Mouse (Mus musculus): Measurements from ENCODE around the gene Nr1h2. TPM values are rescaled to one million over a fixed set of nuclear protein-coding genes. Genes with fewer than 3 reads are reported as not detected.

The Nr1h2 gene
- total RNA-seq, 2 experiments from 2014 or later, result 28.8 to 69.2 TPM

DNA sequence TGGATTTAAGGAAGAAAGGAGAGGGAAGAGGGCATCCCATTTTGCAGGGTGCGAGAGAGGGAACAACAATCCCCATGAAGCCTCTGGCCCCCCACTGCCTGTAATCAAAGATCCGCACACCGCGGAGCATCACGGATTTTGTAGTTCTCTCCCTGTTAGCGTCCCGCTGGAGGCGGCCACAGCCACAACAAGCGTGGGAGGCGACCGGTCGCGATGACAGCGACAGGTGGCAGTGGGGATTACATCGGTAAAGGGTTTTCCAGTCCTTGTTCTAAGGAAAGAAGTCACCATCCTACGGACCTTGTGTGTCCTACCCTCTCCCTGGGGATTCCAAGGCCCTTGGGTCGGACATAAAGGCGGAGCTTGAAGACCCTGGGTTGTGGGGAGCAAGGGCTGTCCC is 33.2 kb upstream of the Nr1h2 start:
- no peak for ATAC-seq (replicated peaks; ENCODE audit: low FRiP score, low TSS enrichment, poor library complexity, severe bottlenecking)

DNA sequence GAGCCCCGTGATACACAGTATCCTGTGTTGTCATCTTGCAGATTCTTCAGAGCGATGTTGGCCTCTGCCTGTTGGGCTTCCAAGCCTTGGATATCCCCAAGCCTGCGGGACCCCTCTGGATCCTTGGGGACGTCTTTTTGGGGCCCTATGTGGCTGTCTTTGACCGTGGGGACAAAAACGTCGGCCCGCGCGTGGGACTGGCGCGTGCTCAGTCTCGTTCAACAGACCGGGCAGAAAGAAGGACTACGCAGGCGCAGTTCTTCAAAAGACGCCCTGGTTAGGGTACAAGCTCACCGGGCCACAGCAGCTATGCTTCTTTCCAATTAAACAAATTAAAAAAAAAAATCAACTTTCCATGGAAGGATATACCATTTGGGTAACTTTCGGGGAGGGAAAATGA is 32.8 kb upstream of the Nr1h2 start:
- ATAC-seq (replicated peaks; ENCODE audit: low FRiP score, low TSS enrichment, poor library complexity, severe bottlenecking), result no peak

DNA sequence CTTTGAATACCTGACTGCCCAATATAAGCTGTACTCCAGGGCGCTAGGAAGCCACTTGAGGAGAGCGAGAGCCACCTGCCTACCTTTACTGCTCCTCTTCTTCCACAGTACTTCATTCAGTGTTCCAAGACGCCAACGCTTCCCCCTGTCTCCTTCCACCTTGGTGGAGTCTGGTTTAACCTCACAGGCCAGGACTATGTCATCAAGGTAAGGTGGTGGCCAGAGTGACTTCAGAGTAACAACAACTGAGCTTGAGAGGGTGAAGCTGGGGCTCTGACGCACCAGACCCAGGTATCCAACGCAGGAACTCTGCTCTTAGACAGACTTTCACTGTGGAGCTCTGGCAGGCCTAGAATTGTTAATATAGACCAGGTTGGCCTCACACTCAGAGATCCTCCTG is 31.9 kb upstream of the Nr1h2 start:
- ATAC-seq (replicated peaks; ENCODE audit: low FRiP score, low TSS enrichment, poor library complexity, severe bottlenecking), result no peak

DNA sequence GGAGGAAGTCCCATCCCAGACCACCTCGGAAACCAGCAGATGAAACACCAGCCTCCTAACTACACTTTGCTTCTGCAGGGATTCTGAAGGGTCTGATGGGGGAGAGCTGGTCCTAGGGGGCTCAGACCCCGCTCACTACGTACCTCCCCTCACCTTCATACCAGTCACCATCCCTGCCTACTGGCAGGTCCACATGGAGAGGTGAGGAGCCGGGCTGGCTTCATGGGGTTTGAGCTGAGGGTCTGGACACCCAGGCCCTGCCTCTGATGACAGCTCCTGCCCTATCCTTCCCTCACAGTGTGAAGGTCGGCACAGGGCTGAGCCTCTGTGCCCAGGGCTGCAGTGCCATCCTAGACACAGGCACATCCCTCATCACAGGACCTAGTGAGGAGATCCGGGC is 31.2 kb upstream of the Nr1h2 start:
- ATAC-seq (replicated peaks; ENCODE audit: low FRiP score, low TSS enrichment, poor library complexity, severe bottlenecking), result no peak

DNA sequence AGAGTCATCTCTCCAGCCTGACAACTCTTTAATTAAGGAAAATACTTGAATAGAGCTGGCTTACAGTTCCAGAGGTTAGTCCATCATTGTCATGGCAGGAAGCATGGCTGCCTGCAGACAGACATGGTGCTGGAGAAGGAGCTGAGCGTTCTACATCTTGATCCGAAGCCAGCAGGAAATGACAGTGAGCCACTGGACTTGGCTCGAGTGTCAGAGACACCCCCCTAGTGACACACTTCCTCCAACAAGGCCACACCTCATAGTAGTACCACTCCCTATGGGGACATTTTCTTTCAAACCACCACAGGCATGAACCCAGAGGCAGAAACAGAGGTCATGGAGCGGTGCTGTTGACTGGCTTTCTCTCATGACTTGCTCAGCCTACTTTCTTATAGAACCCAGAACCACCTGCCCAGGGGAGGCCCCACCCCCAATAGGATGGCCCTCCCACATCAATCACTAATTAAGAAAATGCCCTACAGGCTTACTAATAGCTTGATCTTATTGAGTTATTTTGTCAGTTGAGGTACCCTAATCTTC is 30.6 kb upstream of the Nr1h2 start:
- no peak for ATAC-seq (replicated peaks; ENCODE audit: low FRiP score, low TSS enrichment, poor library complexity, severe bottlenecking)

DNA sequence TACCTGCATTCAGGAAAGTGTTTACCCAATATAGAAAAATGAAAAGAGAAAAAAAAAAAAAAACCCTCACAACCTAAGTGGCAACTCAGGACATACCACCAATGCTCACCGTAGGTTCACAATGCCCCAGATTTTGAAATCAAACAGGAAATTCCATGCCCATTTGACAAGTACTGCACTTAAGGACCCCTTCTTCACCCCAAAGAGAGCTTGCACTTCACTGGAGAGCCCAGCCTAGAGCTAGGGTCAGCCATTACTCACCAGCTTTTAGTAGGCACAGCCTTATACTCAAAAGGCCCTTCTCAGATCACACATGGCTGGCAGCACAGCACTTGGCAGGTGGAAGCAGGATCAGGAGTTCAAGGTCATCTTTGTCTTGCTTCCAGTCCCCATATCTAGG is 29.4 kb upstream of the Nr1h2 start:
- ATAC-seq (replicated peaks; ENCODE audit: low FRiP score, low TSS enrichment, poor library complexity, severe bottlenecking), result no peak

DNA sequence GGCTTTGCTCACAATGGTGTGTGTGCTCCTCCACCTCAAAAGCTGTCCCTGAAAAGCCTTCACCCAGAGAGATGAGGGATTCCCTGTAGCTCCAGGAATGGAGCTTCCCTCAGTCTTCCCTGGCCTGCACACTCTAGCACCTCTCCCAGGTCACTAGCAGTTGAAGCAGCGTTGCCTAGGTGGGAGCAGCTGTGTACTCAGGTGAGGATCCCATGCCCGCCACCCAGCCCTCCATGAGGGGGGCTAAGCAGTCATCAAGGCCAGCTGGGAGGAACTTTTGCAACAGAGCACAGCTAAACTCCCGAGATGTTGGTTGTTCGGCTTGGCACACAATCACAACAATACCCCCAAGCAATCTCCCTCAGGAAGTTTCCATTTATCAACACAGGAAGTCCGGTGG is 29.0 kb upstream of the Nr1h2 start:
- ATAC-seq (replicated peaks; ENCODE audit: low FRiP score, low TSS enrichment, poor library complexity, severe bottlenecking), result no peak

DNA sequence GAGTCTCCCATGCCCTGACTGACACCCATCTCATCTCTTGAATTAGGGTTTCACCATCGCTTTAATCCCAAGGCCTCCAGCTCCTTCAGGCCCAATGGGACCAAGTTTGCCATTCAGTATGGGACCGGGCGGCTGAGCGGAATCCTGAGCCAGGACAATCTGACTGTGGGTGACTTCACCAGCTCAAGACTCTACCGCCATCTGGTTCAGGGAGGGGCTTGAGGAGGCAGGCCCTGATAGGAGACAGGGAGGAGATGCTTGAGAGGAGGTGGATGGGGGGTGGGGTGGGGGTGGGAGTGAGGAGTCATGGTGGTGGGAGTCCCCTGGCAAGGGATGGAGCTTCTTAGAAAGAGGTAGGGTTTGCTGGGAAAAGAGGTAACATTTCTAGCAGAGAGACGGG is 27.9 kb upstream of the Nr1h2 start:
- no peak for ATAC-seq (replicated peaks; ENCODE audit: low FRiP score, low TSS enrichment, poor library complexity, severe bottlenecking)

DNA sequence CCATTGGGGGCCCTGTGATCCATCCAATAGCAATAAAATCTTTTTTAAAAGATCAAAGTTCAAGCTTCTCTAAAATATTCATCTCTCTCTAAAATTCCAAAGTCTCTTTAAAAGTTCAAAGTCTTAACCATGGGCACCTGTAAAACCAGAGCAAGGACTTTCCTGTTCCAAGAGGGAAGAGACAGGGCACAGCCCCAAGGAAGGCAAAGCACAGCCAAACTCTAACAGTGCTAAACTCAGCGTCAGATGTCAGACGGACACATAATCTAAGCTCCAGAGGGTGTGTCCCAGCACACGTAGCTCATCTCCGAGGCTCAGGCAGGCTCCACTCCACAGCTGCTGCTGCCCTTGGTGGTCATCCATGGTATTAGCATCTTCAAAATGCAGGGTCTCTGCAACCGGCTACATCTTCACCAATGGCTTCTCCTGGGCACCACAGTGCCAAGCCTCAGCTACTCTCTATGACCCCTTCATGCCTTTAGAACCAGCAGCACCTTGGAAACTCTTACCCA is 22.6 kb upstream of the Nr1h2 start:
- 0 out of 2 replicates have a peak, but pooled peaks have one; percentile 44 for ATAC-seq (replicated peaks; ENCODE audit: low FRiP score, low TSS enrichment, poor library complexity, severe bottlenecking)

DNA sequence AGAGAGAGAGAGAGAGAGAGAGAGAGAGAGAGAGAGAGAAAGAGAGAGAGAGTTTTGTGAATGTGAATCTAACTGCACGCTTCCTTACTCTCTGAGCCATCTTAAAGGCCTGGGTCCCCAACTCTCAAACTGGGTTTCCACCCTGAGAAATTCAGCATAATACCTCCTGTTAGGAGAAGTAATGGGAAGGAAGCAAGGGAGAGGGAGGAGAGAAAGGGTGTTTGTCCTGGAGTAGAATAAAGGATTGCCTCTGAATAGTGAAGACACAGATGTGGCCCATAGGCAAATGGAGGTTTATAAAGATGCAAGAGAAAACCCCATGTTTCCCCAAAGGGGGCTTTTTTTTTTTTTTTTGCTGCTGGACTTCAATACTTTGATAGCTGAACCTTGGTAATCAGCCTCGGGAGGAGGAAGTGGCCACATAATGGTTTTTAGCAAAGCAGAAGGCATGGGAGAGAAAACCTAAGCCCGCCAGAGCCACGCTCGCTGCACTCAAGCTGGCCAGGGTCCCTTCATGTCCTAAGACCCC is 19.3 kb upstream of the Nr1h2 start:
- no peak for ATAC-seq (replicated peaks; ENCODE audit: low FRiP score, low TSS enrichment, poor library complexity, severe bottlenecking)

DNA sequence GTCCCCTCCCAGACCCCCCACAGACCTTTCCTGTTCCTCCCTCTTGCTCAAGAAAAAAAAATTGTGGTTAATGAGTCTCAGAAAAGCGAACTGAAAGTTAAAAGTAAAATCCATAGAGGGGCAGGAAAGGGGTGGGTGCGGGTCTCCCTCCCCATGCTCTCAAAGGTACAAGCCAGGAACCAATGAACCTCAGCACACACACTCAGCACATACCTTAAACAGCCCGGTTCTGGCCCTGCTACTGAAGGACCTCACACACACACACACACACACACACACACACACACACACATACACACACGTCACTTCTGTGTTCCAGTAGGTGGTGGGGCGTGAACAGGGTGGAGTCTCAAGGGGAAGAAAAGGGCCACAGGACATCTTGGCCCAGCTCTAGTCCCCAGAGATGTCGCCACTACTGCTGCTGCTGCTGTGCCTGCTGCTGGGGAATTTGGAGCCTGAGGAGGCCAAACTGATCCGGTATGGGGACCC is 18.5 kb upstream of the Nr1h2 start, which contains the start of gene Napsa:
TSS of gene Napsa (plus strand) at position 168 of the 489 bp plus-strand sequence.
- 0 out of 2 replicates have a peak, but pooled peaks have one; percentile 50 for ATAC-seq (replicated peaks; ENCODE audit: low FRiP score, low TSS enrichment, poor library complexity, severe bottlenecking)

DNA sequence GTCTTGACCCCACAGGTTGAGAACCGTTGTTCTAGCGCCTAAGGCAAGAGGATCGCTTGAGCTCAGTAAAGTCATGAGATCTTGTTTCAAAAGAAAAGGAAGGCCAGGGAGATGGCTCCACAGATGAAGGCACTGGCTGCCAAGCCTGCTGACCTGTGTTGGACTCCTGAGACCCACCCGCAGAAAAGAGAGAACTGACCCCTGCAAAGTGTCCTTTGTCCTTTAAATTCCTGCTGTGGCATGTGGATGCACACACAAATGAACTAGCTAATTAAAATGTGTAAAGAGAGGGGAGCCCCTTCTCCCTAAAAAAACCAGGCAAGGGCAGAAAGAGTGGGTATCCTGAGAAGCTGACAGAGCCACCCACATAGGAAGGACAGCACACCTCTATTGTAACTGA is 18.1 kb upstream of the Nr1h2 start:
- ATAC-seq (replicated peaks; ENCODE audit: low FRiP score, low TSS enrichment, poor library complexity, severe bottlenecking), result no peak

DNA sequence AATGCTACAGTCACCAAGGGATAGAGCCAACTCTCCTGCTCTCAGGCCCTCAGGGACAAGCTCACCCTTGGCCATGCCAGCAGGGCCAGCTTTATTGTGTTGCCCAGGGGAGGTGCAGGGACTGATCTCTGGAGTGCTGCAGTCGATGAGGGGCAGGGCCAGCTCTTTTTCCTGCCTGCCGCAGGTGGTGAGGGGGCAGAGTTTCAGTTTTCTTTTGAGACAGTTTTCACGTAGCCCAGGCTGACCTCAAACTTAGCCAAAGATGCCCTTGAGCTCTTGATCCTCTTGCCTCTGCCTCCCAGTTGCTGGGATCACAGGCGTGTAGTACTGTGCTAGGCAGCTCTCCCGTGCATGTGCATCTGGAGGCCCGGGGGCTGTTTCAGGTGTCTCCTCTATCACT is 17.2 kb upstream of the Nr1h2 start:
- ATAC-seq (replicated peaks; ENCODE audit: low FRiP score, low TSS enrichment, poor library complexity, severe bottlenecking), result no peak

DNA sequence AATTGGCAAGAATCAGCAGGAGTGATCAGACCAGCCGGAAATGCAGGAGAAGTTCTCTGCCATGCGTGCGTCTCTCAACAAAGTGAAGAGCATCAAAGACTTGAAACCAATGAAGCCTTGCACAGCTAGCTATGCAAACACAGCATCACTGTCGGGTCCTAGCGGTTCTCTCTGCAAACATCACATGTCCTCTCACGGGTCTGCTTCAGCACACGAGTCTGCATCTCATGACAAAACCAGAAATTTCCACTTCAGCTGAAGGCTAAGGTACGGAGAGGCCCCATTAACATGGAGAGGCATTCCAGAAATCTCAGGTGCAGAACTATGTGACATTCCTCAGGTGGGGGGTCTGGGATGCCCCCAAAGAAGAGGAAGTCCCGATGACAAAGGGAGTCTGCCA is 15.1 kb upstream of the Nr1h2 start:
- ATAC-seq (replicated peaks; ENCODE audit: low FRiP score, low TSS enrichment, poor library complexity, severe bottlenecking), result no peak

DNA sequence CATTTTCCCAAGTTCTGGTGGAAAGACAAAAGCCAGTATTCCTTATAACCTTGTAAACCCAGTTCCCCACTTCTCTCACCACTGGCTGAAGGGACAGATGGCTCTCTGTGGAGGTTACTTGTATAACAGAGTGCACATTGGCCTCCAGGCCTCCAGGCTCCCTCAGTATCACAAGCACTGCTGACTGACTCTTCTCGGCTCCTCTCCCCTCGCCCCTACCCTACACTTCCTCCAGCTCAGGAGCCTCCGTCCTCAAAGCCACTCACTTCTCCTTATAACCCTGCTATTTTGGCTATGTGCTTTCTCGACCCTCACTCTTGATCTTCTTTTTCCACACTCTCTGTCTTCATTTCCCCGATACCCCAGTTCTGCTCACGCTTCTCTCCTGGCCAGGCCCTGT is 11.7 kb upstream of the Nr1h2 start:
- no peak for ATAC-seq (replicated peaks; ENCODE audit: low FRiP score, low TSS enrichment, poor library complexity, severe bottlenecking)

DNA sequence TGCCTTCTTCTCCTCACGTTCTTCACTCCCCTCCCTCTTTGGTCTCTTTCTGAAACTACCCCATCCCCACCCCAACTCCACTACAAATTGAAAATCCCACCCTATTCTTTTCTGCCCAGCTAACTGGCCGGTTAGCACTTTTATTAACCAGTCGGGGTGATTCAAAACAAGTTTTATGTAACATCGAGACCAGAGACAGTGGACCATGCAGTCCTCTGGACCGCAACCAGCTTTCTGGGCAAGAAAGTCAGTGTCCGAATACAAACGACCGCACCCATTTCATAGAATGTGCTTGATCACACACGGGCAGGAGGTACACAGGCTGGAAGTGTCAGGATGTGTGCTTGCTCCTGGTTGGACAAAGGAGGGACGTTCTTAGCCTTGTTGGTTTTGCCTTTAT is 10.7 kb upstream of the Nr1h2 start:
- no peak for ATAC-seq (replicated peaks; ENCODE audit: low FRiP score, low TSS enrichment, poor library complexity, severe bottlenecking)

DNA sequence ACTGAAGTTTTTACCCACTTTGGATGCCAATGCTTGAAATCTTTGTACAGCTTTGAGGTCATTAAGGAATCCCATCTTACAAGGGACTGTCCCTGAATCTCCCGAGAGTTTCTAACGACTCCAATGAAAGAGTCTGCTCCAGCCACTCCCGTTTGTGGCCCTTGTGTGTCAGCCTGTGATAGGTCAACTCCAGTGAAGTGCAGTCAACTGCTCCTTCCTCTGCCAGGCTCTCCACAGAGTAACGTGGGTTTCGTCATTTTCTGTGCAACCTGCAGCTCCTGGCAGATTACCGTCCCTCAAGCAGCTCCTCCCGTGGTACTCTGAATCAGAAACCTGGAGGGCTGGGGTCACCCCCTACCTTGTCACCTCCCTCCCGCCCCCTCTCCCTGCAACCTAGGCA is 9.5 kb upstream of the Nr1h2 start:
- ATAC-seq (replicated peaks; ENCODE audit: low FRiP score, low TSS enrichment, poor library complexity, severe bottlenecking), result no peak

DNA sequence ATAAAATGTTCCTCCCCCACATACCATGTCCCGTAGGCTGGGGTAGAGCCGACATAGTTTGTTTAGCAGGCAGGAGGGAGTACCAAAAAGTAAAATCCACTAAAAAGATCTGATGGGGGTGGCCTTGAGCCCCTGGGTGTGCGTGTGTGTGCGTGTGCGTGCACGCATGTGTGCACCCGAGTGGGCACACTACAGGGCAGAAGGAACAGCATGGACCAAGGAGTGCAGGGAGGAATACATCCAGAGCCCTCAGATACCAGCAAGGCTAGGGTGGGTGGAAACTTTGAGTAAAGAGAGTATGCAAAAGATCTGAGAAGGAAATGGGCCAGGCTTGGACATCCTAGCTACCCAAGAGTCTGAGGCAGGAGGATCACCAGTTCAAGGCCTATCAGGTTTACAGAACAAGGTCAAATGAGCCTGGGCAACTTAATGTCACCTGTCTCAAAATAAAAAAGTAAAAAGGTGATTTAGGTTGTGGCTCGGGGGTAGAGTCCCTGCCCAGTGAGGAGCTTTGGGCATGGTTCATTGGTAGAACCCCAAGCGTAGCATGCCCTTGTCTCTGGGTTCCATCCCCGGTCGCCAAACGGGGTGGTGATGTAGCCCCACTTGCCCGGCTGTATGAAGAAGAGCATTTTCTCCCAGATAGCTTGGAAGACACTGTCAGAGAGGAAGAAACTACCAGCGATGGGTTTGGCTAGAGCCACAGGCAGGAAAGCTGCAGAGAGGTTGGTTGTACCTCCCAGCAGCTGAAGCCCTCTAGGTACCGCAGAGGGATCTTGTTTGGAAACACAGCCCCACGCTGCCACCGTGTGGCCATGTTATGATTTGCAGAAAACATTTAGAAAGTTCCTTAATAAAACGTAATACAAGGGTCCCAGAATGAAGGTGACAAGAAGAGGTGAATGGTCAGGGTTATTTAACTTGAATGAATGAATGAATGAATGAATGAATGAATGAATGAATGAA is 7.0 kb upstream of the Nr1h2 start:
- peak; percentile 78 for ATAC-seq (replicated peaks; ENCODE audit: low FRiP score, low TSS enrichment, poor library complexity, severe bottlenecking)

DNA sequence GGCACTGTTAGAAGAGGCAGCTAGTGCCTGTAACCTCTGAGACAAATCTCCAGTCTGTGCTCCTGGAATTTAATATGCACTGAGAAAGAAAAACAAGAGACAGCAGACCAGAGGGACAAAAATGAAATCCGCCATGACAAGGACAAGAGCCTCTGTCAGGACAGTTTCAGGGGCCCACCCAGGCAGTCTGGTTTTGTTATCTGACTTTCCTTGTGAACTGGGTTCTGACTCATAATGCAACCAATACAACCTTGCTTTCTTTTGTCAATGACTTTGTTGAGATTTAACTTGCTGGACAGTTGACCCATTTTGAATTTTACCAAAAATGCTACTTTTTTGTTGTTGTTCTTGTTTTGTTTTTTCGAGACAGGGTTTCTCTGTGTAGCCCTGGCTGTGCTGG is 3.9 kb upstream of the Nr1h2 start:
- no peak for ATAC-seq (replicated peaks; ENCODE audit: low FRiP score, low TSS enrichment, poor library complexity, severe bottlenecking)

DNA sequence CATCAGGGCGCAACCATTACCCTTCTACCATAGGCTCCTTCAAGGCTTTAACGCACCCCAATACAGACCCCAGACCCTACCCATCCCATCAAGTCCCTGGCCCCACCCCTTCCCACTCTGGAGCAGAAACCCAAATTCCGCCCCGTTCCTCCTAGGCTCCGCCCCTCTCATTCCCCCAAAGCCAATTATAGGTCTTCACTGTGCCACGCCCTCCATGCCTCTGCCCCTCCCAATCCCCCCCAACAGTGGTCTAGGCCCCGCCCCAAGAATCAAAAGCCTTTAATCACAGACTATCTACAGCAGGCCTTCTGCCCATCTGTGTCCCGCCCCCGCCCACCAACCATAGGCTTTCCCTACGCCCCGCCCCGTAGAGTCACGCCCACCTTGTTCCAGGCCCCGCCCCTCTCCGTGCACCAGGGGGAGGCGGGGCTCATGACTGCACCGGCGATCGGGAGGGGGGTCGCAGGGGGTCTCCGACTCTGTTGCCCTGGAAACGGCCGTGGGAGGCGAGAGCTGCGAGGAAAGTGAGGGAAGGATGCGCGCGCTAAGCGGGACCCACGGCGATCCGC is 471 bp downstream of the Nr1h2 start:
- peak; percentile 60 for ATAC-seq (replicated peaks; ENCODE audit: low FRiP score, low TSS enrichment, poor library complexity, severe bottlenecking)
